Mouse (Mus musculus) small intestine, adult 2 months (tissue): ENCODE results near the gene Neto2. TPM values are rescaled to one million over a fixed set of nuclear protein-coding genes. Genes with fewer than 3 reads are reported as not detected.

ENCODE experiments used
- H3K27ac ChIP-seq: fragments of 200-500 bp; 2 replicates; pipeline ENCODE4 v1.5.1; 2012; ENCODE audit warnings: low read depth, low read length, control low read depth, inconsistent platforms; ENCODE audit not compliant: insufficient read depth
- H3K27me3 ChIP-seq: fragments of 200-500 bp; 2 replicates; pipeline ENCODE4 v1.6.1; 2012; ENCODE audit warnings: mild to moderate bottlenecking, moderate library complexity, low read length, inconsistent platforms; ENCODE audit not compliant: control insufficient read depth, insufficient read depth
- H3K36me3 ChIP-seq: fragments of 200-500 bp; 2 replicates; pipeline ENCODE4 v1.6.1; 2012; ENCODE audit warnings: mild to moderate bottlenecking, low read length, control low read depth, inconsistent platforms; ENCODE audit not compliant: control insufficient read depth, insufficient read depth
- H3K4me1 ChIP-seq: fragments of 200-500 bp; 2 replicates; pipeline ENCODE4 v1.6.1; 2012; ENCODE audit warnings: low read length, inconsistent platforms, mixed read lengths; ENCODE audit not compliant: control insufficient read depth, insufficient read depth, insufficient read length
- H3K4me3 ChIP-seq: fragments of 200-500 bp; 2 replicates; pipeline ENCODE4 v1.5.1; 2012; ENCODE audit warnings: low read depth, mild to moderate bottlenecking, control low read depth, inconsistent platforms, low read length, moderate library complexity
- CTCF ChIP-seq: fragments of 200-500 bp; IDR thresholded peaks from 2 replicates; pipeline ENCODE4 v1.5.1; 2012; ENCODE audit warnings: low read depth, mild to moderate bottlenecking, control low read depth, inconsistent platforms, low read length, moderate library complexity, mixed read lengths; ENCODE audit not compliant: insufficient replicate concordance, insufficient read length; ENCODE audit errors: extremely low read depth
- POLR2A ChIP-seq: fragments of 200-500 bp; IDR thresholded peaks from 2 replicates; pipeline ENCODE4 v1.6.1; 2012; ENCODE audit warnings: low read depth, mild to moderate bottlenecking, control low read depth, inconsistent platforms, low read length, moderate library complexity
- WGBS: fragments of 180-500 bp; shearing (Covaris S2); methylation state at CpG from one replicate; pipeline ENCODE4 v1.1.7; 2018; 5-methylcytosine and 5-hydroxymethylcytosine counted together
- polyA plus RNA-seq: library from polyadenylated mRNA; depleted of rRNA; stranded (reverse); fragments of >200 nt; gene quantifications from 2 replicates; pipeline ENCODE4 v1.2.3, GENCODE M21; 2012; rRNA removed

The Neto2 gene
- polyA plus RNA-seq, 1 experiment, result 0.16 TPM

DNA sequence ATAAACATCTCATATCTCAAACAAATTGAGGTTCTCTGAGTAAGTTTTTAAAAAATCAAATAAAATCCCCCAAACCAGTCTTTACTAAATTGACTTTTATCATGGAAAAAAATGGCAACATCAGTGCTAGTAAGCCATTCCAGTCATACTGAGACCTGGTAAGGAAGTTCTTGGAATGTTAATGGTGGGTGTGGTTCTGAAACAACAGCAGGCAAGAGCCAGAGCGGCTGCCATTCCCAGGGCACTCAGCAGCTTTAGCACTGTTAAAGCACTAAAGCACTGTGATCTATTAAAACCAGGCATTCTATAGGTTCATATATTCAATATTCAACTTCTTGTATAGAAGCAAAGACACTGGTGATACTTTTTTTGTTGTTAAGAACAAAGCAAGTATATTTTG lies 110.5 kb downstream of the Neto2 start:
- no peak for TF ChIP-seq POLR2A
- TF ChIP-seq CTCF, result no peak
- Histone ChIP-seq H3K27ac (no peak overlapping the region), H3K36me3 (no peaks in the 10 kb centered on the region), H3K4me1 (no peaks in the 10 kb centered on the region; the same call in 1 of the 2 replicates), H3K4me3 (no peak overlapping the region), H3K27me3 (no peaks in the 10 kb centered on the region)
- 26% methylated on average over 1 of the region's 1 CpGs for WGBS

DNA sequence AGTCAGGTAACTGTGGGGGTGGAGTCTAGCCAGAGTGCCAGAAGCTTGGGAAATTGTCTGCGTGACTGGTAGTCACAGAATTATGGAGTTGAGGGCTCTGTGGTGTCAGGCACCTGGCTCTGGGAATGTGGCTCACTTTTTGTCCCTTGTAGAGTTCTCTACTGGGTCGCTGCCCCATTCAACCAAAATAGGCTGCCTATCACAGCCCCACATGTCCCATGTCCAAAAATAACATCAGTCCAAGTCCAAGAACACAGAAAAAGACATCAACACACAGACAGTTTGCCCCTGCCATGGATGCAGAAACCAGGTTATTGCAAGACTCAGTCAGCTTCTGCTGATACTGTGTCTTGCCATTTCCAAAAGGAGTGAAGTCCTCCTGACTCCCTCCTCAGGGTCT lies 112.1 kb downstream of the Neto2 start:
- Histone ChIP-seq H3K36me3 (no peaks in the 10 kb centered on the region), H3K27ac (no peak overlapping the region), H3K4me3 (no peak overlapping the region), H3K4me1 (no peaks in the 10 kb centered on the region), H3K27me3 (no peaks in the 10 kb centered on the region)
- no peak for TF ChIP-seq POLR2A
- TF ChIP-seq CTCF, result no peak
- WGBS, result 88% methylated on average over 2 of the region's 2 CpGs

Other genes with a start within 250 kb of the Neto2 start
- gene Gpt2, start 208.3 kb downstream of the Neto2 start, polyA plus RNA-seq, result 11.3 and 15.0 TPM in 2 replicates
- 5.4 and 10.3 TPM in 2 replicates for gene Dnaja2, start 145.6 kb downstream of the Neto2 start, polyA plus RNA-seq
- 9.3 and 14.4 TPM in 2 replicates for gene Itfg1, start 140.0 kb upstream of the Neto2 start, polyA plus RNA-seq
- gene Phkb, start 140.0 kb upstream of the Neto2 start, polyA plus RNA-seq, result 0.96 and 2.8 TPM in 2 replicates